Mouse (Mus musculus) liver, embryonic 15.5 days (tissue): ENCODE results near the gene Plcd4. TPM values are rescaled to one million over a fixed set of nuclear protein-coding genes. Genes with fewer than 3 reads are reported as not detected.
"Not testable (repeated sequence)": the region's sequence is repeated elsewhere in the genome, so short reads cannot be mapped to it uniquely, and the experiment has no call there.

Experiments used
- ATAC-seq: fragments of 200-750 bp; cut with Nextera tagmentation; 2 replicates; pipeline ENCODE4 v1.8.0; 2017; ENCODE audit warnings: moderate number of reproducible peaks, mild to moderate bottlenecking, moderate library complexity; ENCODE audit not compliant: insufficient read depth
- H3K27ac ChIP-seq: fragments of 300-500 bp; sonication (generic); replicated peaks from 2 replicates; pipeline ENCODE4 v1.5.1; 2015; ENCODE audit warnings: mild to moderate bottlenecking, inconsistent platforms
- H3K27me3 ChIP-seq: fragments of 300-500 bp; sonication (generic); 2 replicates; pipeline ENCODE4 v1.6.1; 2015; ENCODE audit warnings: mild to moderate bottlenecking, inconsistent platforms
- H3K36me3 ChIP-seq: fragments of 300-500 bp; sonication (generic); replicated peaks from 2 replicates; pipeline ENCODE4 v1.6.1; 2015; ENCODE audit warnings: moderate library complexity, mild to moderate bottlenecking, inconsistent platforms
- H3K4me1 ChIP-seq: fragments of 300-500 bp; sonication (generic); replicated peaks from 2 replicates; pipeline ENCODE4 v1.6.1; 2015; ENCODE audit warnings: inconsistent platforms
- H3K4me2 ChIP-seq: fragments of 300-500 bp; sonication (generic); 2 replicates; pipeline ENCODE4 v1.6.1; 2015; ENCODE audit warnings: moderate library complexity, mild to moderate bottlenecking, inconsistent platforms
- H3K4me3 ChIP-seq: fragments of 300-500 bp; sonication (generic); replicated peaks from 2 replicates; pipeline ENCODE4 v1.5.1; 2015; ENCODE audit warnings: mild to moderate bottlenecking, inconsistent platforms
- H3K9ac ChIP-seq: fragments of 300-500 bp; sonication (generic); 2 replicates; pipeline ENCODE4 v1.6.1; 2015; ENCODE audit warnings: moderate library complexity, mild to moderate bottlenecking, inconsistent platforms
- H3K9me3 ChIP-seq: fragments of 300-500 bp; sonication (generic); replicated peaks from 2 replicates; pipeline ENCODE4 v1.6.1; 2016; ENCODE audit warnings: inconsistent platforms
- WGBS: fragments of 180-500 bp; shearing (Covaris S2); methylation state at CpG from one replicate; pipeline ENCODE4 v1.1.7; 2015; ENCODE audit warnings: mixed read lengths; ENCODE audit not compliant: insufficient replicate concordance; 5-methylcytosine and 5-hydroxymethylcytosine counted together
- polyA plus RNA-seq: library from polyadenylated mRNA; unstranded; fragments of >200 nt; fragmentation: Nextera tagmentation; extraction: Ambion mirVana; gene quantifications from 2 replicates; pipeline ENCODE4 v1.2.1, GENCODE M21; 2015

Plcd4 gene
- 0.17 and 0.26 TPM in 2 replicates for polyA plus RNA-seq

DNA sequence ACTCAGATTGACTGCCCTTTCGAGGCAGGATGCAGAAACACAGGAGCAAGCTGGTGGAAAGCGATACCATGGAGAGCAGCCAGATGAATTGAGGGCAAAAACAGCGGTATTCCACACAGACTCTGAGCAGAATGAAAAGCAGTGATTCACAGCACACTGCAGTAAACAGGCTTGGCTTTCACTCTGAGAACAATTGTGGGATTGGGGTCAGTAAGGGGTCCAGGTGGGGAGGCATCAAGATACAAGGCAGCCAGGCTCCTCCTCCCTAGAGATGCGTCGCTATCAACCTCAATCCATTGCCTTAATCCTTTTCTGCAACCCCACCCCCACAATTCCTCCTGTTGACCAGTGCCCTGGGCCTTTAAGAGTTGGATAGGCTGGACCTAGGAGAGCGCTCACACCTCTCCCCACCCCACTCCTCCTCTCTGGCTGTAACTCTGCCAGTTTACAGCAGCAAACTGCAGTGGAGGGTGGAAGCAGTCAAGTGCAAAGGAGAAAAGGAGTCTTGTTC lies at the start of gene Plcd4:
Gene Plcd4, plus strand, starts transcription at position 438 of the 511 bp plus-strand sequence.
- Histone ChIP-seq H3K27me3 (peaks cover 31% of the 10 kb centered on the region; the same call in 1 of the 2 replicates), H3K9me3 (no peaks in the 10 kb centered on the region), H3K27ac (no peak within 1 kb of the TSS), H3K4me3 (no peak within 1 kb of the TSS), H3K9ac (no peak within 1 kb of the TSS), H3K36me3 (no peaks in the 10 kb centered on the region), H3K4me2 (no peak within 1 kb of the TSS), H3K4me1 (no peaks in the 10 kb centered on the region)
- WGBS = 13% methylated on average over 6 of the region's 6 CpGs
- ATAC-seq = no peak

- no peaks in the 10 kb centered on the region for H3K9me3 ChIP-seq
- ATAC-seq = no peak
- H3K9ac ChIP-seq = no peak overlapping the region
- no peak overlapping the region for H3K4me3 ChIP-seq
- H3K27ac ChIP-seq = no peak overlapping the region
- WGBS = 75% methylated on average over 1 of the region's 1 CpGs
- H3K27me3 ChIP-seq = no peaks in the 10 kb centered on the region
- no peak overlapping the region for H3K4me2 ChIP-seq
- peaks cover 18% of the 10 kb centered on the region for H3K36me3 ChIP-seq
- peaks cover 21% of the 10 kb centered on the region for H3K4me1 ChIP-seq
Measured at GRCm38 (mm10) chr1:74501106-74501505, 41.6 kb upstream of the Plcd4 start.

GRCm38 (mm10) chr1:74505393-74505720 lies 37.3 kb upstream of the Plcd4 start:
- ATAC-seq = peak; percentile 51
- H3K4me1 ChIP-seq = peaks cover 52% of the 10 kb centered on the region
- peak overlapping the region; percentile 89 for H3K4me2 ChIP-seq
- H3K9me3 ChIP-seq = no peaks in the 10 kb centered on the region
- WGBS = under 1% methylated on average over 22 of the region's 22 CpGs
- peak overlapping the region; percentile 85 for H3K9ac ChIP-seq
- H3K36me3 ChIP-seq = peaks cover 17% of the 10 kb centered on the region
- H3K4me3 ChIP-seq = peak overlapping the region; percentile 92
- H3K27me3 ChIP-seq = no peaks in the 10 kb centered on the region
- peak overlapping the region; percentile 91 for H3K27ac ChIP-seq

GRCm38 (mm10) chr1:74505721-74506464 lies 36.8 kb upstream of the Plcd4 start, which contains the start of gene Cnot9:
Cnot9 (plus strand) TSS chr1:74506058.
- Histone ChIP-seq H3K27ac (peak within 1 kb of the TSS; percentile 91), H3K36me3 (peaks cover 17% of the 10 kb centered on the region), H3K4me3 (peak within 1 kb of the TSS; percentile 92), H3K27me3 (no peaks in the 10 kb centered on the region), H3K9ac (peak within 1 kb of the TSS; percentile 95), H3K4me2 (peak within 1 kb of the TSS; percentile 89), H3K9me3 (no peaks in the 10 kb centered on the region), H3K4me1 (peaks cover 55% of the 10 kb centered on the region)
- WGBS = under 1% methylated on average over 64 of the region's 64 CpGs
- ATAC-seq = peak; percentile 96

DNA sequence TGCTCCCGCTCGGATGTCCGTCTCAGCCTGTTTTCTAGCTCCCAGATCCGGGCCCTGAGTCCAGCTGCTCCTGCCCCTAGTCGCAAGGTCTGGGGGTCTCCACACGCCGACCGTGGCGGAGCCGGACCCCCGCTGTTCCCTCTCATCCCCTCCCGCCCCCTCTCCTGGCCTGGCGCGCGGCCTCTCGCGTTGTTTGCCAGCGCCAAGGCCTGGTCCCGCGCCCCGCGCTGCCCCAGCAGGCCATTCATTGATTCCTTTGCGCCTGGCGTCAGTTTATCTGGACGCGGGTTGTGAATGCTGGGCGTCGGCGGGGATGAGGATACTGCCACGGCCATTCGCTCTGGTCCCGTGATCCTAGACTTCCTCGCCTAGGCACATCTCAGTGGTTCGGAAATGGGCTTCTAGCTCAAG lies 36.2 kb upstream of the Plcd4 start:
- H3K4me3 ChIP-seq = peak overlapping the region; percentile 92
- peaks cover 17% of the 10 kb centered on the region for H3K36me3 ChIP-seq
- peak; percentile 25; the same call in 1 of the 2 replicates for ATAC-seq
- H3K9ac ChIP-seq = peak overlapping the region; percentile 95
- no peaks in the 10 kb centered on the region for H3K9me3 ChIP-seq
- H3K27ac ChIP-seq = peak overlapping the region; percentile 91
- H3K4me2 ChIP-seq = peak overlapping the region; percentile 89
- WGBS = under 1% methylated on average over 34 of the region's 34 CpGs
- peaks cover 55% of the 10 kb centered on the region for H3K4me1 ChIP-seq
- no peaks in the 10 kb centered on the region for H3K27me3 ChIP-seq

GRCm38 (mm10) chr1:74507780-74508179 lies 34.9 kb upstream of the Plcd4 start:
- peaks cover 55% of the 10 kb centered on the region for H3K4me1 ChIP-seq
- H3K4me3 ChIP-seq = peak overlapping the region; percentile 92
- H3K4me2 ChIP-seq = peak overlapping the region; percentile 89
- peak overlapping the region; percentile 95 for H3K9ac ChIP-seq
- peak overlapping the region; percentile 91; the same call in 1 of the 2 replicates for H3K27ac ChIP-seq
- WGBS = 84% methylated on average over 2 of the region's 2 CpGs
- peaks cover 24% of the 10 kb centered on the region for H3K36me3 ChIP-seq
- no peaks in the 10 kb centered on the region for H3K27me3 ChIP-seq
- H3K9me3 ChIP-seq = no peaks in the 10 kb centered on the region
- ATAC-seq = no peak

DNA sequence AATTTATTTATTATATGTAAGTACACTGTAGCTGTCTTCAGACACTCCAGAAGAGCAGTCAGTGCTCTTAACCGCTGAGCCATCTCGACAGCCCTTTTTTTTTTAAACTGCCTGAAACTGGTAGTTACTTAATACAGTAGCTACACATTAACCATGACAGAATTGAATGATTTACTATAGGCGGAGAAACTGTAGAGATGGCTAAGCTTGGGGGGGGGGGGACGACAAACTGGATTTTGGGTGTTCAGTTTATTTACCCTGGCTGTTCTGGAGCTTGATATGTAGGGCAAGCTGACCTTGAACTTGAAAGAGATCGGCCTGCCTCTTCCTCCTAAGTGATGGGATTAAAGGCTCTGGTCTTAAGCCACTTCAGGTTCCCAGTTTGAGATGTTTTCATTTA lies 31.4 kb upstream of the Plcd4 start:
- Histone ChIP-seq H3K27me3 (no peaks in the 10 kb centered on the region), H3K9me3 (no peaks in the 10 kb centered on the region), H3K9ac (no peak overlapping the region), H3K4me2 (no peak overlapping the region), H3K36me3 (peaks cover 45% of the 10 kb centered on the region), H3K4me3 (no peak overlapping the region), H3K4me1 (peaks cover 56% of the 10 kb centered on the region), H3K27ac (no peak overlapping the region)
- WGBS = 83% methylated on average over 5 of the region's 5 CpGs
- ATAC-seq = no peak

DNA sequence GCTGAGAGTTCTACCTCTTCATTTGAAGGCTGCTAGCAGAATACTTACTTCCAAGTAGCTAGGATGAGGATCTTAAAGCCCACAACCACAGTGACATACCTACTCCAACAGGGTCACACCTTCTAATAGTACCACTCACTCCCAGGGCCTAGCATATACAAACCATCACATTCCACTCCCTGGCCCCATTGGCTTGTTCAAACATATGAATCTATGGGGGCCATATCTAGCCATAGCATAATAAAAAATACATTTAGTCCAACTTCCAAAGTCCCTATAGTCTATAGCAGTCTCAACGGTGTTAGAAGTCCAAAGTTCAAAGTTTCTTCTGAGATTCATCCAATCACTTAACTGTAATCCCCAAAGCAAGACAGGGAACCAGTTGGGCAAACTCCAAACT lies 29.7 kb upstream of the Plcd4 start:
- 81% methylated on average over 1 of the region's 1 CpGs for WGBS

DNA sequence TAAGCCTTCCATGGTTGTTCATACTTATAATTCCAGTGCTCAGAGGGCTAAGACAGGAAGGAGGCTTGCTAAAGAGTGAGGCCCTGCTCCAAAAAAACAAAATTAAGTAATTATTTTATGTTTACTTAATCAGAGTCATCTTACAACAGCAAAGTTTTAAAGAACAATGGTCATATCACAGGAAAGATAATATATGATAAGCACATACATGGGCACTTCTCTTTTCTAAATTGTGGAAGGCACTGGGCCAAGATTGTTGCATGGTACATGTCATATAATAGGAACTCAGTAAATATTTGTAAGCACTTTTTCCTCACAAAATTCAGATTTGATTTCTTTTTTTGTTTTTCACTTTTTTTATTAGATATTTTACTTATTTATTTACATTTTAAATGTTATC lies 22.8 kb upstream of the Plcd4 start:
- Histone ChIP-seq H3K27ac (no peak overlapping the region), H3K27me3 (no peaks in the 10 kb centered on the region), H3K4me1 (no peaks in the 10 kb centered on the region), H3K9ac (no peak overlapping the region), H3K36me3 (peaks cover 74% of the 10 kb centered on the region), H3K9me3 (no peaks in the 10 kb centered on the region), H3K4me3 (no peak overlapping the region), H3K4me2 (no peak overlapping the region)
- ATAC-seq = no peak

More for the DNA sequence above, 29.7 kb upstream of the Plcd4 start:
- ATAC-seq, H3K9me3 ChIP-seq, H3K27me3 ChIP-seq, H3K4me2 ChIP-seq, H3K9ac ChIP-seq, H3K4me3 ChIP-seq, H3K27ac ChIP-seq: not testable (repeated sequence)
- Histone ChIP-seq H3K36me3 (peaks cover 52% of the 10 kb centered on the region), H3K4me1 (peaks cover 44% of the 10 kb centered on the region)

- 76% methylated on average over 4 of the region's 4 CpGs for WGBS
Measured at GRCm38 (mm10) chr1:74524746-74525145, 17.9 kb upstream of the Plcd4 start.

GRCm38 (mm10) chr1:74528589-74528988 lies 14.1 kb upstream of the Plcd4 start:
- H3K9ac ChIP-seq = no peak overlapping the region

More at GRCm38 (mm10) chr1:74524746-74525145, 17.9 kb upstream of the Plcd4 start:
- H3K27ac ChIP-seq = no peak overlapping the region
- ATAC-seq = no peak
- no peaks in the 10 kb centered on the region for H3K9me3 ChIP-seq
- H3K36me3 ChIP-seq = peaks cover 88% of the 10 kb centered on the region
- no peak overlapping the region for H3K9ac ChIP-seq
- no peak overlapping the region for H3K4me3 ChIP-seq
- no peak overlapping the region for H3K4me2 ChIP-seq
- H3K4me1 ChIP-seq = no peaks in the 10 kb centered on the region
- H3K27me3 ChIP-seq = no peaks in the 10 kb centered on the region

More at GRCm38 (mm10) chr1:74528589-74528988, 14.1 kb upstream of the Plcd4 start:
- no peak overlapping the region for H3K4me3 ChIP-seq
- ATAC-seq = peak; percentile 42; the same call in 1 of the 2 replicates
- no peaks in the 10 kb centered on the region for H3K4me1 ChIP-seq
- 78% methylated on average over 7 of the region's 7 CpGs for WGBS
- H3K27ac ChIP-seq = no peak overlapping the region
- no peaks in the 10 kb centered on the region for H3K9me3 ChIP-seq
- H3K27me3 ChIP-seq = no peaks in the 10 kb centered on the region
- H3K4me2 ChIP-seq = no peak overlapping the region
- H3K36me3 ChIP-seq = peaks cover 78% of the 10 kb centered on the region
